Mouse (Mus musculus) embryonic facial prominence, embryonic 14.5 days (tissue): ENCODE results near the gene Tmem37. TPM values are rescaled to one million over a fixed set of nuclear protein-coding genes. Genes with fewer than 3 reads are reported as not detected.
A peak's percentile ranks its signal among the peaks of the same experiment; 100 is the strongest.

Experiments
- ATAC-seq: fragments of 200-750 bp; cut with Nextera tagmentation; 2 replicates; pipeline ENCODE4 v1.8.0; 2017; ENCODE audit warnings: low read depth, moderate number of reproducible peaks, moderate TSS enrichment
- DNase-seq: peaks from one replicate; pipeline ENCODE4 v3.0.0-alpha.2; 2015; ENCODE audit warnings: low spot score
- H3K27ac ChIP-seq: fragments of 300-500 bp; sonication (generic); replicated peaks from 2 replicates; pipeline ENCODE4 v1.5.1; 2014; ENCODE audit warnings: low read depth, mild to moderate bottlenecking, low read length, moderate library complexity
- H3K27me3 ChIP-seq: fragments of 300-500 bp; sonication (generic); replicated peaks from 2 replicates; pipeline ENCODE4 v1.6.1; 2014; ENCODE audit warnings: low read length; ENCODE audit not compliant: control insufficient read depth, insufficient read depth
- H3K36me3 ChIP-seq: fragments of 300-500 bp; sonication (generic); 2 replicates; pipeline ENCODE4 v1.6.1; 2014; ENCODE audit warnings: low read length, mixed read lengths; ENCODE audit not compliant: control insufficient read depth, insufficient read depth
- H3K4me1 ChIP-seq: fragments of 300-500 bp; sonication (generic); 2 replicates; pipeline ENCODE4 v1.6.1; 2014; ENCODE audit warnings: antibody characterized with exemption, low read length; ENCODE audit not compliant: control insufficient read depth, insufficient read depth
- H3K4me2 ChIP-seq: fragments of 300-500 bp; sonication (generic); 2 replicates; pipeline ENCODE4 v1.6.1; 2014; ENCODE audit warnings: low read depth, mild to moderate bottlenecking, low read length, moderate library complexity, mixed read lengths
- H3K4me3 ChIP-seq: fragments of 300-500 bp; sonication (generic); 2 replicates; pipeline ENCODE4 v1.5.1; 2014; ENCODE audit warnings: low read depth, mild to moderate bottlenecking, low read length
- H3K9ac ChIP-seq: fragments of 300-500 bp; sonication (generic); 2 replicates; pipeline ENCODE4 v1.6.1; 2014; ENCODE audit warnings: low read depth, mild to moderate bottlenecking, low read length, moderate library complexity, mixed read lengths
- H3K9me3 ChIP-seq: fragments of 300-500 bp; sonication (generic); 2 replicates; pipeline ENCODE4 v1.6.1; 2016; ENCODE audit warnings: low read length; ENCODE audit not compliant: control insufficient read depth
- WGBS: fragments of 180-500 bp; shearing (Covaris S2); extraction: QIAGEN DNeasy Blood & Tissue Kit; methylation state at CpG from one replicate; pipeline ENCODE4 v1.1.7; 2014; 5-methylcytosine and 5-hydroxymethylcytosine counted together
- polyA plus RNA-seq: library from polyadenylated mRNA; unstranded; fragments of >200 nt; fragmentation: Nextera tagmentation; extraction: Ambion mirVana; gene quantifications from 2 replicates; pipeline ENCODE4 v1.2.1, GENCODE M21; 2014

Gene Tmem37
- polyA plus RNA-seq, 1 experiment from 2014 or later: 19.8 TPM

- H3K9me3 ChIP-seq: no peaks in the 10 kb centered on the region
- DNase-seq (peak; percentile 86), ATAC-seq (peak; percentile 50; the same call in 1 of the 2 replicates)
- whole genome bisulfite sequencing: 38% methylated on average over 14 of the region's 14 CpGs
- no peaks in the 10 kb centered on the region for H3K36me3 ChIP-seq
- H3K27me3 ChIP-seq: no peaks in the 10 kb centered on the region
- H3K4me2 ChIP-seq: no peak overlapping the region
- no peak overlapping the region for H3K4me3 ChIP-seq
- H3K4me1 ChIP-seq: peaks cover 6% of the 10 kb centered on the region
- no peak overlapping the region for H3K9ac ChIP-seq
- H3K27ac ChIP-seq: no peak overlapping the region
These were observed 16.8 kb downstream of the Tmem37 start for GRCm38 (mm10) chr1:120057044-120057443.

DNA sequence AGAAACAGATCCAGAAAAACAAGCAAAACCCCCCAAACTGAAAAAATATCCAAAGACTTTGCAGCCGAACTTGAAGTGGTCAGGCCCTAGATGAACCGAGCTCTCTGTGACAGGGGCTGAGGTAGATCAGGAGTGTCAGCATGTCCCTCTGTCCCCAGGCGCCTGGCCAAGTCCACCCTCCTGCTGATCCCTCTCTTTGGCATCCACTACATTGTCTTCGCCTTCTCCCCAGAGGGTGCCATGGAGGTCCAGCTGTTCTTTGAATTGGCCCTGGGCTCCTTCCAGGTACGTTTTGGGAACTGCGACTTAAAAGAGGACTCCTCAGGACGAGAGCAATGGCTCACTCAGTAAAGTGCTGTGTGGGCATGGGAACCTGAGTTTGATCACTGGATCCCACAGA lies 17.6 kb downstream of the Tmem37 start:
- H3K36me3 ChIP-seq: no peaks in the 10 kb centered on the region
- H3K9ac ChIP-seq: no peak overlapping the region
- no peaks in the 10 kb centered on the region for H3K27me3 ChIP-seq
- H3K4me1 ChIP-seq: peaks cover 6% of the 10 kb centered on the region
- no peaks in the 10 kb centered on the region for H3K9me3 ChIP-seq
- H3K4me3 ChIP-seq: no peak overlapping the region
- WGBS: 62% methylated on average over 7 of the region's 7 CpGs
- H3K4me2 ChIP-seq: no peak overlapping the region
- ATAC-seq: no peak
- H3K27ac ChIP-seq: no peak overlapping the region
- DNase-seq: no peak

- Histone ChIP-seq H3K4me2 (no peak overlapping the region), H3K27ac (no peak overlapping the region), H3K27me3 (no peaks in the 10 kb centered on the region), H3K4me3 (no peak overlapping the region), H3K9me3 (no peaks in the 10 kb centered on the region), H3K9ac (no peak overlapping the region), H3K4me1 (peaks cover 6% of the 10 kb centered on the region), H3K36me3 (no peaks in the 10 kb centered on the region)
- ATAC-seq (no peak), DNase-seq (no peak)
- 77% methylated on average over 6 of the region's 6 CpGs for WGBS
These were observed 18.4 kb downstream of the Tmem37 start for GRCm38 (mm10) chr1:120055475-120055874.

DNA sequence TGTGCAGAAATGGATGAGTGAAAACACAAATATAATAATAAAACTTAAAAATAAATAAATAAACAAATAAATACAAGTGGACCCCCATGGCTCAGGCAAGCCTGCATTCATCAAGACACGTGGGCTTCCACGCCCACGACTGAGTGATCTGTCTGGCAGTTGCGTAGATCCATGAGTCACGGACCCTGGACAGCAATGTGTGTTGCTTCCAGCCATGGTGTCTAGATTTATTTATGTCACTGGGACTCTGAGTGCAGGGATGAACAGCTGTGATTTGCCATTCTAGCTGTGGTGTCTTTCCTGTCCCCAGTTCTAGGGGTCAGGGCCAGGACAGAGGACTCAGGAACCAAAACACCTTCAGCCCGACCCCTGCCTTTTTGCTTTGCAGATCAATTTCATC lies 18.9 kb downstream of the Tmem37 start:
- 83% methylated on average over 6 of the region's 6 CpGs for WGBS

GRCm38 (mm10) chr1:120051070-120051469 lies 22.8 kb downstream of the Tmem37 start:
- no peak for DNase-seq
- Histone ChIP-seq H3K27me3 (no peaks in the 10 kb centered on the region), H3K4me1 (no peaks in the 10 kb centered on the region), H3K4me2 (no peak overlapping the region), H3K9ac (no peak overlapping the region), H3K4me3 (no peak overlapping the region), H3K9me3 (no peaks in the 10 kb centered on the region), H3K27ac (no peak overlapping the region), H3K36me3 (no peaks in the 10 kb centered on the region)
- ATAC-seq: no peak
- 38% methylated on average over 1 of the region's 1 CpGs for WGBS

More for the DNA sequence above, 18.9 kb downstream of the Tmem37 start:
- Histone ChIP-seq H3K27me3 (no peaks in the 10 kb centered on the region), H3K9ac (no peak overlapping the region), H3K4me2 (no peak overlapping the region), H3K4me3 (no peak overlapping the region), H3K36me3 (no peaks in the 10 kb centered on the region), H3K27ac (no peak overlapping the region), H3K4me1 (peaks cover 6% of the 10 kb centered on the region), H3K9me3 (no peaks in the 10 kb centered on the region)
- ATAC-seq (no peak), DNase-seq (no peak)

DNA sequence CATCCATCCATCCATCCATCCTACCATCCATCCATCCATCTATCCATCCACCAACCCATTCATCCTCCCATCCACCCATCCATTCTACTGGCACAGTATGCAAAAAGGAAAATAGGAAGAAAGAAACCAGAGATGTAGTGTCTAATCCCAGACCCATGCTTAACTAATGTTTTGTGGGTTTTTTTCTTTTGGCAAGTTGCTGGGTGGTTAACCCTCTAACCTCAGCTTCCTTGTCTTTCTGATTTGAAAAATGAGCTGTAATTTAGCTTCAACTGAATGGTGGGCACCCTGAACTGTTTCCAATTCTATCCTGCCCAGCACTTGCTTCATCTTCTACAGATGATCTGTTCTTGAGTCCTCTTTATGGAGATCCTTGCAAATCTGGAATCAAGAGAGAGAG lies 26.5 kb downstream of the Tmem37 start:
- DNase-seq: no peak
- no peak overlapping the region for H3K4me2 ChIP-seq

DNA sequence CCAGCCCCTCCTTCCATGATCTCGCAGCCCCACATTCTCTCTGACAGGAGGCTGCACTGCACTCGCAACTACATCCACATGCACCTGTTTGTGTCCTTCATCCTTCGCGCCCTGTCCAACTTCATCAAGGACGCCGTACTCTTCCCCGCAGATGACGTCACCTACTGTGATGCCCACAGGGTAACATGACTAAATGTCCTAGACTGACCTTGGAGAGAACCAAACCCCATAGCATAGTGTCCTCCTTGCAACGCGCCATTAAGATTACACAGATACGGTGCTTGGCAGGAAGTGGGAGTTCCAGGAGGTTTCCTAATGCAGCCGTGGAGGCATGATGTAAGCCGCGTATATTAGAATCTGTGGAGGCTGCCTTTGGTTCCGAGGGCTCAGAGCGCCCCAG lies 29.3 kb downstream of the Tmem37 start:
- no peaks in the 10 kb centered on the region for H3K9me3 ChIP-seq
- no peak overlapping the region for H3K4me3 ChIP-seq
- ATAC-seq: no peak
- DNase-seq: no peak
- 83% methylated on average over 16 of the region's 16 CpGs for WGBS
- no peak overlapping the region for H3K4me2 ChIP-seq
- H3K9ac ChIP-seq: no peak overlapping the region
- no peaks in the 10 kb centered on the region for H3K36me3 ChIP-seq
- no peak overlapping the region for H3K27ac ChIP-seq
- H3K4me1 ChIP-seq: no peaks in the 10 kb centered on the region
- no peaks in the 10 kb centered on the region for H3K27me3 ChIP-seq

More for the DNA sequence above, 26.5 kb downstream of the Tmem37 start:
- no peaks in the 10 kb centered on the region for H3K4me1 ChIP-seq
- H3K9ac ChIP-seq: no peak overlapping the region
- no peak for ATAC-seq
- H3K27me3 ChIP-seq: no peaks in the 10 kb centered on the region
- no peak overlapping the region for H3K27ac ChIP-seq
- no peak overlapping the region for H3K4me3 ChIP-seq
- no peaks in the 10 kb centered on the region for H3K36me3 ChIP-seq
- H3K9me3 ChIP-seq: no peaks in the 10 kb centered on the region

- no peak overlapping the region for H3K4me3 ChIP-seq
- no peaks in the 10 kb centered on the region for H3K27me3 ChIP-seq
- H3K9ac ChIP-seq: no peak overlapping the region
- ATAC-seq (no peak), DNase-seq (no peak)
- H3K36me3 ChIP-seq: no peaks in the 10 kb centered on the region
- 70% methylated on average over 8 of the region's 8 CpGs for WGBS
- H3K9me3 ChIP-seq: no peaks in the 10 kb centered on the region
- H3K4me2 ChIP-seq: no peak overlapping the region
- no peak overlapping the region for H3K27ac ChIP-seq
- no peaks in the 10 kb centered on the region for H3K4me1 ChIP-seq
These were observed 31.5 kb downstream of the Tmem37 start for GRCm38 (mm10) chr1:120042421-120042820.

DNA sequence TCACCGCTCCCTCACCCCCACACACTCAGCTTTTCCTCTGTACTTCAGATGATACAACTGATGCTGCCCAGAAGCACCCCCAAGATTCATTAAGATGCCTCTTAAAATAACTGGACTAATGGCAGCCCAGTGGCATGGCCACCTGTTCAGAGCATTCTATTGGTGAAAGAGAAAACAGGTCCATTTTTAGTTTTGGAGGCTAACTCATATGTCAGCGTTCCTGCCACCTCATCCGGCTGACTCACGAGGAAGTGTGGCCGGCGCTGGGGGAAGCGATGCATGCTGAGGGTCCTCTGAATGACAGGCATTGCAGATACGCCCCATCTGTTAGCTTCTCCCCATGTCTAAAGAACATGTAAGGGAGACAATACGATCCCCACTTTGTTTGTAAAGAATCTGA lies 35.3 kb downstream of the Tmem37 start:
- H3K4me3 ChIP-seq: no peak overlapping the region
- ATAC-seq: no peak

More for the DNA sequence above, 35.3 kb downstream of the Tmem37 start:
- no peak overlapping the region for H3K4me2 ChIP-seq
- H3K9ac ChIP-seq: no peak overlapping the region
- H3K36me3 ChIP-seq: no peaks in the 10 kb centered on the region
- no peak overlapping the region for H3K27ac ChIP-seq
- H3K27me3 ChIP-seq: no peaks in the 10 kb centered on the region
- WGBS: 79% methylated on average over 9 of the region's 9 CpGs
- DNase-seq: no peak
- H3K9me3 ChIP-seq: no peaks in the 10 kb centered on the region
- no peaks in the 10 kb centered on the region for H3K4me1 ChIP-seq
